Mouse (Mus musculus) forebrain, embryonic 12.5 days (tissue): ENCODE results near the gene Gm49383. TPM values are rescaled to one million over a fixed set of nuclear protein-coding genes. Genes with fewer than 3 reads are reported as not detected.

ENCODE experiments used
- ATAC-seq: fragments of 200-750 bp; cut with Nextera tagmentation; 2 replicates; pipeline ENCODE4 v1.8.0; 2017; ENCODE audit warnings: moderate TSS enrichment; ENCODE audit not compliant: low FRiP score
- H3K27ac ChIP-seq: fragments of 300-500 bp; sonication (generic); 2 replicates; pipeline ENCODE4 v1.5.1; 2016; ENCODE audit warnings: mild to moderate bottlenecking
- H3K27me3 ChIP-seq: fragments of 300-500 bp; sonication (generic); 2 replicates; pipeline ENCODE4 v1.6.1; 2016; ENCODE audit warnings: mild to moderate bottlenecking
- H3K36me3 ChIP-seq: fragments of 300-500 bp; sonication (generic); replicated peaks from 2 replicates; pipeline ENCODE4 v1.6.1; 2016; ENCODE audit warnings: mild to moderate bottlenecking
- H3K4me1 ChIP-seq: fragments of 300-500 bp; sonication (generic); 2 replicates; pipeline ENCODE4 v1.6.1; 2016
- H3K4me2 ChIP-seq: fragments of 300-500 bp; sonication (generic); 2 replicates; pipeline ENCODE4 v1.6.1; 2016; ENCODE audit warnings: mild to moderate bottlenecking, moderate library complexity
- H3K4me3 ChIP-seq: fragments of 300-500 bp; sonication (generic); replicated peaks from 2 replicates; pipeline ENCODE4 v1.5.1; 2016; ENCODE audit warnings: mild to moderate bottlenecking
- H3K9ac ChIP-seq: fragments of 300-500 bp; sonication (generic); 2 replicates; pipeline ENCODE4 v1.6.1; 2016; ENCODE audit warnings: mild to moderate bottlenecking
- H3K9me3 ChIP-seq: fragments of 300-500 bp; sonication (generic); 2 replicates; pipeline ENCODE4 v1.6.1; 2016
- WGBS: fragments of 180-500 bp; shearing (Covaris S2); methylation state at CpG from one replicate; pipeline ENCODE4 v1.1.7; 2016; 5-methylcytosine and 5-hydroxymethylcytosine counted together
- polyA plus RNA-seq: library from polyadenylated mRNA; unstranded; fragments of >200 nt; fragmentation: Nextera tagmentation; extraction: Ambion mirVana; gene quantifications from 2 replicates; pipeline ENCODE4 v1.2.1, GENCODE M21; 2016

Gene Gm49383
- 38.6 and 41.0 TPM in 2 replicates for polyA plus RNA-seq

GRCm38 (mm10) chr12:69196444-69197377 lies at the start of gene Gm49383:
Gene Gm49383, minus strand, starts transcription at chr12:69197104.
- peak within 1 kb of the TSS; percentile 88 for H3K9ac ChIP-seq
- H3K4me3 ChIP-seq, result peak within 1 kb of the TSS; percentile 93
- peak; percentile 85 for ATAC-seq
- H3K9me3 ChIP-seq, result no peaks in the 10 kb centered on the region
- H3K27me3 ChIP-seq, result no peaks in the 10 kb centered on the region
- WGBS, result under 1% methylated on average over 75 of the region's 75 CpGs
- H3K36me3 ChIP-seq, result peaks cover 23% of the 10 kb centered on the region
- H3K4me1 ChIP-seq, result peaks cover 21% of the 10 kb centered on the region
- peak within 1 kb of the TSS; percentile 98 for H3K4me2 ChIP-seq
- H3K27ac ChIP-seq, result peak within 1 kb of the TSS; percentile 84

GRCm38 (mm10) chr12:69241771-69242431 lies 45.0 kb upstream of the Gm49383 start:
- H3K27ac ChIP-seq, result peak overlapping the region; percentile 77
- H3K36me3 ChIP-seq, result no peaks in the 10 kb centered on the region
- under 1% methylated on average over 64 of the region's 64 CpGs for WGBS

GRCm38 (mm10) chr12:69241405-69241770 lies 44.5 kb upstream of the Gm49383 start:
- Histone ChIP-seq H3K4me1 (peaks cover 10% of the 10 kb centered on the region; the same call in 1 of the 2 replicates), H3K9me3 (no peaks in the 10 kb centered on the region), H3K27me3 (no peaks in the 10 kb centered on the region), H3K27ac (peak overlapping the region; percentile 77), H3K4me3 (peak overlapping the region; percentile 70), H3K4me2 (peak overlapping the region; percentile 70), H3K9ac (peak overlapping the region; percentile 84), H3K36me3 (no peaks in the 10 kb centered on the region)
- 7% methylated on average over 3 of the region's 3 CpGs for WGBS
- ATAC-seq, result no peak

More at GRCm38 (mm10) chr12:69241771-69242431, 45.0 kb upstream of the Gm49383 start:
- Histone ChIP-seq H3K4me1 (peaks cover 10% of the 10 kb centered on the region; the same call in 1 of the 2 replicates), H3K9me3 (no peaks in the 10 kb centered on the region), H3K4me3 (peak overlapping the region; percentile 70), H3K27me3 (no peaks in the 10 kb centered on the region), H3K9ac (peak overlapping the region; percentile 84), H3K4me2 (peak overlapping the region; percentile 70)
- ATAC-seq, result peak; percentile 93

DNA sequence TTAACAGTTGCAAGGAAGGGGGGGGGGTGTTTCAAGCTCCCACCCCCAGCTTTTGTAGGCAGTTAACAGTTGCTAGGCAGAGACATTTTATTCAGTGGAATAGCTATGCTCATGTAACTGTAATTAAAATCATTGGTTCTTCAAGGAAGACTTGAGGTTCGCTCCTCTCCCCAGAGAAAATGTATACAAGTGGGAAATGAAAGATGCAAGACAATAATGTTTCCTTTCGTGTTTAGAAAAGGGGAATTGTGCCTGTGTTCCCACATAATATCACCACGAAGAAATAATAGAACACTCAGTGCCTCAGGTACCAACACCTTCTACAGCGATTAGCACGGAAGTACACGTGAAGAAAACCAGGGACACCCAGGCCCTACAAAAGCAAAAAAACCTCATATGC lies 44.0 kb upstream of the Gm49383 start, which contains the start of gene Klhdc1:
Gene Klhdc1, plus strand, starts transcription at position 301 of the 400 bp plus-strand sequence.
- Histone ChIP-seq H3K9me3 (no peaks in the 10 kb centered on the region), H3K27me3 (no peaks in the 10 kb centered on the region), H3K4me1 (peaks cover 10% of the 10 kb centered on the region; the same call in 1 of the 2 replicates), H3K4me2 (peak within 1 kb of the TSS; percentile 70), H3K27ac (peak within 1 kb of the TSS; percentile 77), H3K4me3 (peak within 1 kb of the TSS; percentile 70), H3K36me3 (no peaks in the 10 kb centered on the region), H3K9ac (peak within 1 kb of the TSS; percentile 84)
- WGBS, result 71% methylated on average over 6 of the region's 6 CpGs
- no peak for ATAC-seq

GRCm38 (mm10) chr12:69238284-69238683 lies 41.4 kb upstream of the Gm49383 start:
- H3K9ac ChIP-seq, result no peak overlapping the region
- H3K27me3 ChIP-seq, result no peaks in the 10 kb centered on the region
- no peak for ATAC-seq
- H3K36me3 ChIP-seq, result no peaks in the 10 kb centered on the region
- no peak overlapping the region for H3K4me2 ChIP-seq
- WGBS, result 43% methylated on average over 3 of the region's 3 CpGs
- H3K4me1 ChIP-seq, result peaks cover 10% of the 10 kb centered on the region; the same call in 1 of the 2 replicates
- no peak overlapping the region for H3K27ac ChIP-seq
- no peak overlapping the region for H3K4me3 ChIP-seq
- no peaks in the 10 kb centered on the region for H3K9me3 ChIP-seq

DNA sequence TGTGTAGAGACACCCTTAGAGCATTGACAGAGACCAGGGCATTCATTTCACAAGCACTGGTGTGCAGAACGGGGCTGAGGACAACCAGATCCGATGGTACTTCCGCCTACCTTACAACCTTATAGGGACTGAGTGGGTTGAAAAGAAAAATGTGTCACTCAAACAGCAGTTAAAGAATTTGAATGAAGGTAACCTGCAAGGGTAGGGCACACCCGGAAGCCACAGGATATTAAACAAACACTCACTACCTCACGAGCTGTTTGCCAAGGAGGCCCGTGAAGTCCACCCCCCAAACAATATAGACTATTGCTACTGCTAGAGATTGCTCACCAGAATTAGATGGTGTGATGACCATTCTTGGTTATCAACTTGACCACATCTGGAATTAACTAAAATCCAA lies 38.9 kb upstream of the Gm49383 start:
- no peak overlapping the region for H3K4me2 ChIP-seq
- 89% methylated on average over 6 of the region's 6 CpGs for WGBS
- no peaks in the 10 kb centered on the region for H3K27me3 ChIP-seq
- no peak for ATAC-seq
- H3K4me3 ChIP-seq, result no peak overlapping the region
- H3K9ac ChIP-seq, result no peak overlapping the region
- H3K36me3 ChIP-seq, result no peaks in the 10 kb centered on the region
- no peaks in the 10 kb centered on the region for H3K9me3 ChIP-seq
- peaks cover 1% of the 10 kb centered on the region; the same call in 1 of the 2 replicates for H3K4me1 ChIP-seq
- no peak overlapping the region for H3K27ac ChIP-seq

DNA sequence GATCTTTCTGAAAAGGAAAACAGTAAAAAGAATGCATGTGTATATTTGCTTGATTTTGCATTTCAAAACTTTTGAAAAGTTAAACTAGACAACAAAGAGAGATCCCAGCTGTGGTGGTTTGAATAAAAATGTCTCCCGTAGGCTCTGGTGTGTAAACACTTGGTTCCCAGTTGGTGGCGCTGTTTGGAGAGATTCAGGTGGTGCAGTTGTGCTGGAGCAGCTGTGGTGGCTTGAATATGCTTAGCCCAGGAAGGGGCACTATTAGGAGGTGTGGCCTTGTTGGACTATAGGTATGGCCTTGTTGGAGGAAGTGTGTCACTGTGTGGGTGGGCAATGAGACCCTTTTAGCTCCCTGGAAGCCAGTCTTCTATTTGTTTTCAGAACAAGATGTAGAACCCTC lies 32.3 kb upstream of the Gm49383 start:
- Histone ChIP-seq H3K27me3 (no peaks in the 10 kb centered on the region), H3K27ac (no peak overlapping the region), H3K9me3 (no peaks in the 10 kb centered on the region)

DNA sequence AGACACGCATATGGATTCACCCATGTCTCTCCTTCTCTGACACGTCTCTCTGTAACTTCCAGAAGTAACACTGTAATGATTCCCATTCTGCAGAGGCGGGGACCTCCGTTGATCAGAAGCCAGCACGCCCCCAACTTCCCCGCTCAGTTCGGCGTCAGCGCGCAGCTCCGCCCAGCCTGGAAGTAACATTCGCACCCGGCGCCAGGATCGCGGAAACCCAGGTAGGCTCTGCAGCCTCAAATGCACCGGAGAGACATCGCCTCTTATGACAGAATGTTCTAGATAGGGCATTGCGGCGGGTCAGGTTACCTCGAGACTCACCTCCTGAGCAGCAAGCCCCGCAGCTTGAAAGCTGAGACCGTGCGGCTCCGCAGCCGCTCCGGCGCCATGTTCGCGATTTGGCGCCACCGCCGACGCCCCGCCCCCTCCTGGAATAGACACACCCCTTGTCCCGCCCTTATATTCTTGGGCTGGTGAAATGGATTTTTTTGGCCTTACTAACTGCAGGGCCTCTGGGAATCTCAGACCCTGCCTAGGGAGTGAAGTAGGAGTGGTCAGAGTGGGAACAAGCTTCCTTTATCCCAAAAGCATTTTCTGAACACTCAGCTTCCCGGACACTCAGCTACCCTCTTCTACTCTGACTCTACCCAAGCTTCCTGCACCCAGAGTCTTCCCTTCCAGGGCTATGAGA lies 31.0 kb upstream of the Gm49383 start, which contains the start of gene Pole2:
Gene Pole2, minus strand, starts transcription at position 420 of the 691 bp plus-strand sequence.
- Histone ChIP-seq H3K9me3 (no peaks in the 10 kb centered on the region), H3K9ac (peak within 1 kb of the TSS; percentile 55), H3K4me1 (0 out of 2 replicates have a peak, but pooled peaks cover 5% of the 10 kb centered on the region), H3K4me2 (peak within 1 kb of the TSS; percentile 57), H3K4me3 (peak within 1 kb of the TSS; percentile 66), H3K36me3 (peaks cover 7% of the 10 kb centered on the region; the same call in 1 of the 2 replicates), H3K27me3 (no peaks in the 10 kb centered on the region), H3K27ac (peak within 1 kb of the TSS; percentile 65)
- peak; percentile 95 for ATAC-seq
- under 1% methylated on average over 37 of the region's 37 CpGs for WGBS

More for the DNA sequence above, 32.3 kb upstream of the Gm49383 start:
- Histone ChIP-seq H3K36me3 (peaks cover 4% of the 10 kb centered on the region; the same call in 1 of the 2 replicates), H3K4me1 (0 out of 2 replicates have a peak, but pooled peaks cover 5% of the 10 kb centered on the region), H3K9ac (no peak overlapping the region), H3K4me3 (no peak overlapping the region), H3K4me2 (no peak overlapping the region)
- 72% methylated on average over 2 of the region's 2 CpGs for WGBS
- no peak for ATAC-seq

DNA sequence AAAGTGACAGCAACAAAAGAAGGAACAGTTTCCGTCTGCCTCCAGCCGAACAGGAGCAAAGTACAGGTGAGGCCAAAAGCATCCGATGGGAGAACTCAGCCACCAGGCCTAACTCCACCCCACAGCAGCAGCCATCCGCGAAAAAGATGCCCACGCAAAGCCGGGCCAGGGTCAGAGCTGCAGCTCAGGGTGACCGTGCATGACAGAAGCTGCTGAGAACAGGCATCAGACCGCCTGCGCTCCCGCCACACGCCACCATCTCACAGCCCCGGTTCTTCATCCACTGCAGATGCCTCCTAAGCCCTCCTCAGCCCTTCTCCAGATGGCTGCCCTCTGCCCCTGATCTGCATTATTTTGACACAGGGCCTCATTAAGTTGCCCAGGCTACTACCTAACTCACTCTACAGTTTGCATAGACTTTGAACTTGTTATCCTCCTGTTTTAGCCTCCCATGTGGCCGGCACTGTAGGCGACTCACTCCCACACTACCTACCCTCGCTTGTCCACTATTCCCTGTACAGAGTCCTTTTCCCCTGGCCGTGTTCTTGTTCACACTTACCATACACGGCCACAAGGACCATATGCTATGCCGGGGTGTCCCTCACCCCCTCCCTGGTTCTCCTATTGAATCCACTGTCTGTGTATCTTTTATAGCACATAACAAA lies 23.8 kb upstream of the Gm49383 start:
- H3K27me3 ChIP-seq, result no peaks in the 10 kb centered on the region
- H3K9me3 ChIP-seq, result no peaks in the 10 kb centered on the region
- H3K9ac ChIP-seq, result no peak overlapping the region; the same call in 1 of the 2 replicates
- H3K36me3 ChIP-seq, result peaks cover 43% of the 10 kb centered on the region
- no peaks in the 10 kb centered on the region for H3K4me1 ChIP-seq
- WGBS, result 93% methylated on average over 19 of the region's 19 CpGs
- H3K4me3 ChIP-seq, result no peak overlapping the region
- no peak overlapping the region for H3K4me2 ChIP-seq
- ATAC-seq, result no peak
- H3K27ac ChIP-seq, result no peak overlapping the region

DNA sequence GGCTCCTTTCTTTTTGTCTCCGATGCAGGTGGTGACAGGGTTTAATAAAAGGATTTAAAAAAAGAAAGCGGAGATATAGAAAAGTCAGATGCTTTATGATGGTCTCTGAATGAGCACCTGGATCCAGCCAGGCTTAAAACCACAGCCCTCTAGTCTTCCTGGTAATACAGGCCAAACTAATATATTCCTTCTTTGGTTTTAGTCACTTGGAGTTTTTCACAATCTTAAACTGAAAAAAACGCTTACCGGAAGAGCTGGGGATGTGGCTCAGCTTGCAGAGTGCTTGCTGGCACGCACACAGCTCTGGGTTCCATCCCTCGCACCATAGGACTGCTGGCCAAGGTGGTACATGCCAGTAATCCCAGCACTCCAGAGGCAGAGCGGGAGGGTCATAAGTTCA lies 19.7 kb upstream of the Gm49383 start:
- Histone ChIP-seq H3K27ac (no peak overlapping the region), H3K4me1 (no peaks in the 10 kb centered on the region), H3K27me3 (no peaks in the 10 kb centered on the region), H3K9me3 (no peaks in the 10 kb centered on the region), H3K36me3 (peaks cover 69% of the 10 kb centered on the region), H3K9ac (no peak overlapping the region), H3K4me3 (no peak overlapping the region), H3K4me2 (no peak overlapping the region)
- no peak for ATAC-seq
- 96% methylated on average over 7 of the region's 7 CpGs for WGBS

DNA sequence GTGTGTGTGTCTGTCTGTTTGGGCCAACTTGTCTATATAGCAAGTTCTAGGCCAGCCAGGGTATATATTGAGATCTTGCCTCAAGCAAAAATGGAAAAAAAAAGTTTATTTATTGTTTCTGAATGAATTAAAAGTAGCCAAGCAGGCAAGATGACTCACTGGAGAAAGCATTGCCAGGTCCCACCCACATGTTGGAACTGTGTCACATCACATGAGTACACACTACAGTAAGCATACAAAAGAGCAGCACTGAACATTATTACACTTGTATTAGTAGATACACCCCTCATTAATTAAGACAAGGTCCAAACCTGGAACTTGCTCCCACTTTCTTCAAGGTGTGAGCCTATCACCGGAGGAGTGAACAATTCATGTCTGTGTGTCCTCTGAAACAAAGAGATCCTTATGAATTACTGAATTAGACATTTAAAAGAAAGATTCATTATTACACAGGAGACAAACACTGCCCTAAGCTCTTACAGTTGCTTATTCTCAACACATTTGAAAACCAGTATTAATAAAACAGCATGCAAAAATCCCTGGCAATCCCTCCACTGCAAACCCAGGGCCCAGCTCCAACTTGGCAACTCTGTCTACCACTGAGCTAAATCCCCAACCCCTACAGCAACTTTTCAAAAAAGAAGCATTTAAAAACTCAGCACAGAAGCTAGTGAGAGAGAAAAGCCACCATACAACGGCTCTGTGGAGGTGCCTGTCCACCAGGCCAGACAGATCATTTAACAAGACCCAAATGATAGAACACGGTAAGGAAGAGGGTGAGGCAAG lies 18.3 kb upstream of the Gm49383 start:
- Histone ChIP-seq H3K9me3 (no peaks in the 10 kb centered on the region), H3K9ac (no peak overlapping the region), H3K27ac (no peak overlapping the region), H3K4me2 (no peak overlapping the region), H3K27me3 (no peaks in the 10 kb centered on the region), H3K4me1 (no peaks in the 10 kb centered on the region), H3K4me3 (no peak overlapping the region), H3K36me3 (peaks cover 64% of the 10 kb centered on the region)
- no peak for ATAC-seq
- 93% methylated on average over 3 of the region's 3 CpGs for WGBS
